Mouse (Mus musculus) bone marrow, adult 2 months (tissue): ENCODE measurements at regions not wholly inside any gene's neighbourhood (a gene's known extent, or its start where the extent isn't known, plus 50 kb on each side); places are given as distances from the start of the nearest gene placed in this dataset.

Source experiments
- CTCF ChIP-seq: fragments of 200-500 bp; IDR thresholded peaks from 2 replicates; pipeline ENCODE4 v1.5.1; 2011; ENCODE audit warnings: low read length, control low read depth; ENCODE audit not compliant: control insufficient read depth, insufficient read depth
- POLR2A ChIP-seq: fragments of 200-500 bp; IDR thresholded peaks from 2 replicates; pipeline ENCODE4 v1.6.1; 2011; ENCODE audit warnings: low read depth, mild to moderate bottlenecking, control low read depth, low read length, borderline replicate concordance; ENCODE audit not compliant: control insufficient read depth

DNA sequence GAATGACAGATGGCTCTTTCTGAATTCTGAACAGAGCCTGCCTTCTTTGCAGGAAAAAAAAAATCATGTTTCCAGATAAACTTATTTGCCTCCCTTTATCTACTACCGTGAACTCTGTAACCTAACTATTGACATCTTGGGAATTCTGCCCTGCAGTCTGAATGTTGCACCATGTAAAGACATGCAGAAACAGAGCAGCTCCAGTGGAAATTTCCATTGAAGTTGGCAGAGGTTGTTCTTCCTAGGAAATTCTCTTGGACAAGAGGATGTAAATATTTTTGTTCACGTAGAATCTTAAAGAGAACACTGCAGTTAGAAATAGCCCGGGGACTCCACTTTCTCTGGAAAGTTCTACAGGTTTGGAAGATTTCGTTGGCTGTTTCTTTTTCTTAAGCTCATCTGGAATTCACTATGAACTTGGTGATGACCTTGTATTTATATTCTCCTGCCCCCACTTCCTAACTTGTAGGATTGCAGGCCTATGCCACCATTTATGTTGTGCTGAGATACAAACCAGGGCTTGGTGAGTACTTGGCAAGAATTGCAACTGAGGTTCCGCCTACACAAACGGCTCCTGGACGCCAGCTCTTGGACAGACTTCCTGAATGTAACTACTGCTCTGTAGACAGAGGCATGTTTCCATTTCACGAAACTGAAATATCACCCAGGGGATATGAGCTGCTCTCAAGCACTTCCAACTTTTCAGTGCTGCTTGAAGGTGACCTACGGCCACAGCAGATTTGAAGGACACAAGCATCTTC, 202.7 kb upstream of the Mocs1 start:
- TF ChIP-seq CTCF (no peak), POLR2A (no peak)
